Mouse (Mus musculus): ENCODE data around the gene Ccdc96. TPM values are rescaled to one million over a fixed set of nuclear protein-coding genes. Genes with fewer than 3 reads are reported as not detected.

Ccdc96 gene
- polyA plus RNA-seq, 1 experiment from 2014 or later = 0.10 TPM

DNA sequence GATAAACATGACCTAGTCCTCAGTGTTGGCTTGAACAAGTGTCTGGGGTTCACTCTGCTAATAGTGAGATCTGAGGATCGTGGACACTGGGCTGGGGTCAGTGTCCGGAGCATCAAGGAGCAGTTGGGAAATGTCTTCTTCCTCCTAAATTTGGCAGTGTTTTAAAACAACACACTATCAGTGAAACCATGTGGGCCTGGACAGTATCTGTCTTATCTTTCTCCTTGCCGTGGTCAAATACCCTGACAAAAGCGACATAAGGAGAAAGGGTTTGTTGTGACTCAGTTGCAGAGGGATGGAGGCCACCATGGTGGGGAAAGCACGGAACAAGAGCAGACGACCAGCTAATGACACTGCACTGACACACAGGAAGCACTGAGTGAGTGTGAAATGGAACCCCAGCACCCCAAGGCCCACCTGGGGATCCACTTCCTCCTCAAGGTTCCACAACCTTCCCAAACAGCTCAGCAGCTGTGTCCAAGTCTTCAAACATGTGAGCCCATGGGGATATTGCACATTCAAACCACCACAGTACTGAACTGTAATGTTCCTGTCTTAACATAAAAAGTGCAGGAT lies 50.2 kb downstream of the Ccdc96 start:
- Histone ChIP-seq H3K27me3 (no peaks in the 10 kb centered on the region), H3K27ac (no peak overlapping the region), H3K9ac (no peak overlapping the region), H3K9me3 (no peaks in the 10 kb centered on the region), H3K4me3 (no peak overlapping the region), H3K4me2 (no peak overlapping the region), H3K36me3 (no peaks in the 10 kb centered on the region), H3K4me1 (peaks cover 6% of the 10 kb centered on the region)
- no peak for ATAC-seq (ENCODE audit: insufficient number of reproducible peaks, low FRiP score, low TSS enrichment, low read depth)
- 78% methylated on average over 6 of the region's 6 CpGs for WGBS

DNA sequence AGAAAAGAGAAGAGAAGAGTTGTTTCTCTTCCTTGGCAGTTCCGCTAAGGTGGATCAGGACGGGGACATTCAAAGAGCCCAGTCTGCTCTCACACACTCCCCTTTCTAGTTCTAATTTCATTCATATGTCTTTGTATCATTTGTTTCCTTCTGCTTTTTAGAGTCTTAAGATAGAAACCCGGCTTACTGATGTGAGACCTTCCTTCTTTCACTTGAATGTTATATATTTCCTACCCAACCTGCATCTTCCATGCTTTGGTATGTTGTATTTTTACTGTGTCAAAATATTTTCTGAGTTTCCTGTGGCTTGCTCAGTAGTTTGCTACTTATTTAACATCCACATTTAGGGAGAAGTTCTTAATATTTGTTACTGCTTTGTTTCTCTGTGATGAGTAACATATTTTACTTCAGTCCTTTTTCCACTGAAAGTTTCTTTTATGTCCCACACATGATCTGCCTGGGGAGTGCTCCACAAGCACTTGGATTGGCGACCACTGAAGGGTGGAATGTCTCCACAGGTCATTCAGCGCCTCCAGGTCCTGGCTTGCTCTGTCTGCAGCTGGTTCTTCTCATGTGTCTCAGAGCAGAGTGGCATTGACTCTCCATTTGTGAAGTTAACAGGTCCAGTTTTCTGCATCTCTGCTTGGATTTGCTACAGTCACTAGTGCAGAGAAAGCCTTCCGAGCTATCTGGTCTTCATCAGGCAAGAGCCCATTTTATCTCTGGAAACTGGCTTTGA lies 51.2 kb downstream of the Ccdc96 start:
- Histone ChIP-seq H3K4me1 (0 out of 2 replicates have a peak, but pooled peaks cover 2% of the 10 kb centered on the region), H3K36me3 (no peaks in the 10 kb centered on the region), H3K27ac (no peak overlapping the region), H3K4me3 (no peak overlapping the region), H3K4me2 (no peak overlapping the region), H3K9ac (no peak overlapping the region), H3K27me3 (no peaks in the 10 kb centered on the region), H3K9me3 (no peaks in the 10 kb centered on the region)
- WGBS = 81% methylated on average over 6 of the region's 6 CpGs
- ATAC-seq (ENCODE audit: insufficient number of reproducible peaks, low FRiP score, low TSS enrichment, low read depth) = no peak

DNA sequence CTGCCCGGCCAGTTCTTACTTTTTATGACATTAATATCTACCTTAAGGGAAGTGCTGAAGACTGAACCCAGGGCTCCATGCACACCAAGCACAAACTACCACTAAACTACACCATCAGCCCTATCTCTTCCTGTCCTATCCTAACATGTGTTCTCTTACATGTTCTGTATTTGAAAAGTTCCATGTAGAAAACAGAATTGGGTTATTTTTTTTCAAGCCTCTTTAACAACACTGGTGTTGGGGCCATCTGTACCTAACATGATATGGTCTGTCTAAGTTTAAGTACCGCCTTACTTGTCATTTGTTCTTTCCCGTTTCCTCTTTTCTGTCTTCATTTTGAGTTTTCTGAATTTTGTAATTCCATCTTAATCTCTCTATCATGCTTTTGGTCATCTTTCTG lies 52.0 kb downstream of the Ccdc96 start:
- Histone ChIP-seq H3K4me2 (no peak overlapping the region), H3K36me3 (no peaks in the 10 kb centered on the region), H3K4me1 (no peaks in the 10 kb centered on the region), H3K4me3 (no peak overlapping the region), H3K27me3 (no peaks in the 10 kb centered on the region), H3K27ac (no peak overlapping the region), H3K9me3 (no peaks in the 10 kb centered on the region), H3K9ac (no peak overlapping the region)
- ATAC-seq (ENCODE audit: insufficient number of reproducible peaks, low FRiP score, low TSS enrichment, low read depth) = no peak
- 78% methylated on average over 3 of the region's 3 CpGs for WGBS

Other genes with a start within 250 kb of the Ccdc96 start
- gene Sorcs2, start 86.4 kb upstream of the Ccdc96 start, polyA plus RNA-seq (2015; fragmentation: Nextera tagmentation; extraction: Ambion mirVana) = 25.4 and 26.6 TPM in 2 replicates
- gene Grpel1, start 19.6 kb upstream of the Ccdc96 start, polyA plus RNA-seq (2015; fragmentation: Nextera tagmentation; extraction: Ambion mirVana) = 48.8 and 52.7 TPM in 2 replicates
- 2.1 TPM in 2 replicates for gene Tada2b, start 303 bp upstream of the Ccdc96 start, polyA plus RNA-seq (2015; fragmentation: Nextera tagmentation; extraction: Ambion mirVana)
- 38.2 and 40.1 TPM in 2 replicates for gene Tbc1d14, start 108.7 kb downstream of the Ccdc96 start, polyA plus RNA-seq (2015; fragmentation: Nextera tagmentation; extraction: Ambion mirVana)
- gene D5Ertd579e, start 211.4 kb downstream of the Ccdc96 start, polyA plus RNA-seq (2015; fragmentation: Nextera tagmentation; extraction: Ambion mirVana) = 16.6 and 17.9 TPM in 2 replicates